Mouse (Mus musculus) C2C12 (cell line): ENCODE results near the gene D8Ertd738e.

Experiments used
- CEBPB ChIP-seq: IDR thresholded peaks from one replicate; pipeline ENCODE4 v1.6.1; 2011; ENCODE audit warnings: low read depth, mild to moderate bottlenecking, control low read depth, moderate library complexity
- CTCF ChIP-seq: IDR thresholded peaks from one replicate; pipeline ENCODE4 v1.5.1; 2011; ENCODE audit not compliant: control insufficient read depth, insufficient read depth, insufficient read length
- MAX ChIP-seq: IDR thresholded peaks from one replicate; pipeline ENCODE4 v1.6.1; 2011; ENCODE audit warnings: mild to moderate bottlenecking, control low read depth
- MYOD1 ChIP-seq: IDR thresholded peaks from one replicate; pipeline ENCODE4 v1.6.1; 2011; ENCODE audit warnings: low read depth; ENCODE audit not compliant: control insufficient read depth, insufficient read length
- USF1 ChIP-seq: IDR thresholded peaks from one replicate; pipeline ENCODE4 v1.6.1; 2011; ENCODE audit warnings: low read depth, mild to moderate bottlenecking, control low read depth, moderate library complexity

- TF ChIP-seq CTCF (no peak), MAX (no peak), MYOD1 (no peak), CEBPB (no peak), USF1 (no peak)
These were observed 11.6 kb upstream of the D8Ertd738e start for GRCm38 (mm10) chr8:84261098-84261497.
